16 mouse cellular contexts compared by ENCODE assay signal in the genomic region with DNA sequence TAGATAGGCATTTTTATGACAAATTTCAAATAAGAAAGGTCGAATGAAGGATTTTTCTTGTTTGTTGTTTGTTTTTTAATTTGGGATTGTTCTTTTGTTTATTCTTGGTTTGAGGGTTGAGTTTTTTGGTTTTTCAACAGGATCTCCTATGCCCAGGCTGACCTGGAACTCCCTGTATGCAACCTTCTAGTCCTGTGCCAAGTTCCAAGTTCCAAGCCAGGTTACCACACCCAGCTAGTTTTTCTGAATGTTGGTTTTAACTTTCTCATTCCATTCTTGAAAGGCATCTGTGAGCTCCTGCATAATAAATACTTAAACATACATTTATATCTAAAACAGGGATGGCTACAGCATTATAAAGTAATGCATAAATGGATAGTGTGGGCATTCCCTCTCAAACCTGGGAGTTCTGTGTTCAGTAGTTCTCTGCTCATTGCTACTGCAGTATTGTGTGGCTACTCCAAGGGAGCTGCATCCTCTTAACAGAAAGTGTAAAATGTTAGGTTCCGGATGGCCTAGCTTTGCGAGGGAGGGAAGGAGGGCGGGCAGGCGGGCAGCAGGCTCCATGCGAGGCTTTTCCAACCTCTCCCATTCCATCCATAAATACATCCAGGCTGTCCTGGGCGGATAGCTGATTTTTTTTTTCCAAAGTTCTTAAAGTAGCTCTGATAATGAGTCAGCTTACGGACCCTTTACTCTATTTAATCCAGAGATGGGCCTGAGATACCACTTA. TPM values are rescaled to one million over a fixed set of nuclear protein-coding genes. Genes with fewer than 3 reads are reported as not detected.
DNase-seq lines count a peak whose midpoint lies in the region; ATAC-seq and TF ChIP-seq lines count a peak whose summit lies in the region.
"Had no signal": no experiment of that assay in that cellular context is flagged by ENCODE, and none has a peak within 500 bp of the region (broad histone marks: within the 10 kb centered on the region; RNA-seq: fewer than 3 reads in every experiment).

No protein-coding gene starts in this region.

- no peak overlapping the region for H3K4me2 ChIP-seq in kidney, embryonic 14.5 days (replicated peaks; ENCODE audit: low read depth, low read length)
- H3K4me2 ChIP-seq: embryonic facial prominence, embryonic 15.5 days; intestine, embryonic 15.5 days had no signal

- WGBS in kidney, adult 2 months: 67% methylated on average over 8 of the region's 8 CpGs
- WGBS in kidney, embryonic 14.5 days: 35% methylated on average over 8 of the region's 8 CpGs

- no peak for TF ChIP-seq CTCF in kidney, adult 2 months (conservative IDR thresholded peaks at IDR 0.05; ENCODE audit: insufficient read depth, insufficient read length, low read depth, low read length)

- no peak overlapping the region for H3K9ac ChIP-seq in kidney, embryonic 14.5 days (ENCODE audit: low read depth, low read length)
- H3K9ac ChIP-seq: embryonic facial prominence, embryonic 15.5 days; intestine, embryonic 15.5 days had no signal

- ATAC-seq in kidney, embryonic 14.5 days (ENCODE audit: low FRiP score, low TSS enrichment): no peak
- ATAC-seq: intestine, embryonic 15.5 days had no signal

- DNase-seq in cerebellum, adult 11-12 months: peak; percentile 20
- DNase-seq in cerebellum, adult 11 months: no peak
- DNase-seq in kidney, adult 2 months: peak; percentile 63
- DNase-seq in testis, postnatal 10 days (ENCODE audit: low spot score): peak; percentile 12
- DNase-seq in testis, postnatal 14 days (ENCODE audit: low spot score): no peak
- no peak for DNase-seq in retina, embryonic 14.5 days (ENCODE audit: low spot score)
- DNase-seq in layer of hippocampus, adult 9-10 months (ENCODE audit: low spot score): no peak
- DNase-seq: adrenal gland, postnatal 36 days; cerebellum, postnatal 14 days; gastrocnemius, postnatal 10 days; lung, postnatal 4 days had no signal

- no peak overlapping the region for H3K4me3 ChIP-seq in kidney, adult 2 months (ENCODE audit: insufficient read depth, low read depth, low read length)
- H3K4me3 ChIP-seq in kidney, embryonic 14.5 days (ENCODE audit: low read length): no peak overlapping the region
- H3K4me3 ChIP-seq: embryonic facial prominence, embryonic 15.5 days; intestine, embryonic 15.5 days had no signal

- peaks cover 15% of the 10 kb centered on the region; the same call in 1 of the 2 replicates for H3K4me1 ChIP-seq in kidney, adult 2 months (ENCODE audit: control insufficient read depth, insufficient read depth, low read length)
- no peaks in the 10 kb centered on the region for H3K4me1 ChIP-seq in kidney, embryonic 14.5 days (ENCODE audit: control insufficient read depth, insufficient read depth, low read length)

- no peaks in the 10 kb centered on the region for H3K9me3 ChIP-seq in kidney, embryonic 14.5 days (ENCODE audit: control insufficient read depth, low read length)
- H3K9me3 ChIP-seq: embryonic facial prominence, embryonic 15.5 days; intestine, embryonic 15.5 days had no signal

- TF ChIP-seq POLR2A in kidney, adult 2 months (IDR thresholded peaks at IDR 0.05; ENCODE audit: low read depth, low read length): no peak

- no peak overlapping the region for H3K27ac ChIP-seq in kidney, adult 2 months (ENCODE audit: insufficient read depth, low read depth, low read length)
- H3K27ac ChIP-seq in kidney, embryonic 14.5 days (ENCODE audit: low read depth, low read length): no peak overlapping the region
- H3K27ac ChIP-seq: embryonic facial prominence, embryonic 15.5 days; intestine, embryonic 15.5 days had no signal

- H3K27me3 ChIP-seq in kidney, adult 2 months (replicated peaks; ENCODE audit: control insufficient read depth, insufficient read depth, low read length): no peaks in the 10 kb centered on the region
- no peaks in the 10 kb centered on the region for H3K27me3 ChIP-seq in kidney, embryonic 14.5 days (ENCODE audit: control insufficient read depth, insufficient read depth, low read length)
- H3K27me3 ChIP-seq: embryonic facial prominence, embryonic 15.5 days; intestine, embryonic 15.5 days had no signal

- H3K36me3 ChIP-seq in kidney, adult 2 months (ENCODE audit: control insufficient read depth, insufficient read depth, low read length): peaks cover 6% of the 10 kb centered on the region; the same call in 1 of the 2 replicates
- no peaks in the 10 kb centered on the region for H3K36me3 ChIP-seq in kidney, embryonic 14.5 days (ENCODE audit: control insufficient read depth, insufficient read depth, low read length)
- H3K36me3 ChIP-seq: intestine, embryonic 15.5 days had no signal

RNA-seq across cellular contexts. Expression of a gene that starts 2.9 kb away (rescaled TPM):
- not detected in 2 replicates for polyA plus RNA-seq in kidney, adult 2 months (2012; rRNA removed)
- polyA plus RNA-seq in kidney, embryonic 14.5 days (2014; fragmentation: Nextera tagmentation; extraction: Ambion mirVana): not detected in 2 replicates
- polyA plus RNA-seq: embryonic facial prominence, embryonic 15.5 days; heart, embryonic 14.5 days; liver, embryonic 11.5 days had no signal

RNA-seq across cellular contexts. Expression of a gene that starts 3.0 kb away (rescaled TPM):
- 144 and 146 TPM in 2 replicates for polyA plus RNA-seq in kidney, adult 2 months (2012; rRNA removed)
- 23.1 and 23.9 TPM in 2 replicates for polyA plus RNA-seq in kidney, embryonic 14.5 days (2014; fragmentation: Nextera tagmentation; extraction: Ambion mirVana)

RNA-seq across cellular contexts. Expression of a gene that starts 38.0 kb away (rescaled TPM):
- 0.92 and 1.0 TPM in 2 replicates for polyA plus RNA-seq in kidney, adult 2 months (2012; rRNA removed)
- polyA plus RNA-seq in kidney, embryonic 14.5 days (2014; fragmentation: Nextera tagmentation; extraction: Ambion mirVana): 17.6 and 17.9 TPM in 2 replicates

RNA-seq across cellular contexts. Expression of a gene that starts 53.1 kb away (rescaled TPM):
- polyA plus RNA-seq in kidney, adult 2 months (2012; rRNA removed): not detected in 2 replicates
- polyA plus RNA-seq in kidney, embryonic 14.5 days (2014; fragmentation: Nextera tagmentation; extraction: Ambion mirVana): not detected in 2 replicates
- polyA plus RNA-seq: heart, embryonic 14.5 days; intestine, embryonic 15.5 days; liver, embryonic 11.5 days had no signal

Comparison
In these comparisons a context has a peak if more than half of its experiments do, and no peak if none do; other contexts are left out.
1. DNase-seq: peak in cerebellum, adult 11-12 months (single experiment), kidney, adult 2 months (single experiment) and testis, postnatal 10 days (single experiment); none in cerebellum, adult 11 months (single experiment), testis, postnatal 14 days (single experiment), retina, embryonic 14.5 days (single experiment) and layer of hippocampus, adult 9-10 months (single experiment).